Mouse (Mus musculus) forebrain, embryonic 13.5 days (tissue): ENCODE data around the gene Hcar1. TPM values are rescaled to one million over a fixed set of nuclear protein-coding genes. Genes with fewer than 3 reads are reported as not detected.

Experiments used
- ATAC-seq: fragments of 200-750 bp; cut with Nextera tagmentation; 2 replicates; pipeline ENCODE4 v1.8.0; 2017
- H3K27ac ChIP-seq: fragments of 300-500 bp; sonication (generic); 2 replicates; pipeline ENCODE4 v1.5.1; 2015; ENCODE audit warnings: inconsistent platforms, mild to moderate bottlenecking, moderate library complexity
- H3K27me3 ChIP-seq: fragments of 300-500 bp; sonication (generic); 2 replicates; pipeline ENCODE4 v1.6.1; 2015; ENCODE audit warnings: mild to moderate bottlenecking, inconsistent platforms
- H3K36me3 ChIP-seq: fragments of 300-500 bp; sonication (generic); 2 replicates; pipeline ENCODE4 v1.6.1; 2015; ENCODE audit warnings: mild to moderate bottlenecking, inconsistent platforms; ENCODE audit not compliant: poor library complexity, severe bottlenecking
- H3K4me1 ChIP-seq: fragments of 300-500 bp; sonication (generic); 2 replicates; pipeline ENCODE4 v1.6.1; 2015; ENCODE audit warnings: inconsistent platforms
- H3K4me2 ChIP-seq: fragments of 300-500 bp; sonication (generic); 2 replicates; pipeline ENCODE4 v1.6.1; 2015; ENCODE audit warnings: inconsistent platforms, mild to moderate bottlenecking, moderate library complexity
- H3K4me3 ChIP-seq: fragments of 300-500 bp; sonication (generic); 2 replicates; pipeline ENCODE4 v1.5.1; 2015; ENCODE audit warnings: mild to moderate bottlenecking, inconsistent platforms
- H3K9ac ChIP-seq: fragments of 300-500 bp; sonication (generic); 2 replicates; pipeline ENCODE4 v1.6.1; 2015; ENCODE audit warnings: mild to moderate bottlenecking, inconsistent platforms
- H3K9me3 ChIP-seq: fragments of 300-500 bp; sonication (generic); replicated peaks from 2 replicates; pipeline ENCODE4 v1.6.1; 2016; ENCODE audit warnings: inconsistent platforms
- WGBS: fragments of 180-500 bp; shearing (Covaris S2); methylation state at CpG from one replicate; pipeline ENCODE4 v1.1.7; 2015; 5-methylcytosine and 5-hydroxymethylcytosine counted together
- polyA plus RNA-seq: library from polyadenylated mRNA; unstranded; fragments of >200 nt; fragmentation: Nextera tagmentation; extraction: Ambion mirVana; gene quantifications from 2 replicates; pipeline ENCODE4 v1.2.1, GENCODE M21; 2015

Gene Hcar1
- polyA plus RNA-seq, 1 experiment from 2014 or later = 0.13 TPM

DNA sequence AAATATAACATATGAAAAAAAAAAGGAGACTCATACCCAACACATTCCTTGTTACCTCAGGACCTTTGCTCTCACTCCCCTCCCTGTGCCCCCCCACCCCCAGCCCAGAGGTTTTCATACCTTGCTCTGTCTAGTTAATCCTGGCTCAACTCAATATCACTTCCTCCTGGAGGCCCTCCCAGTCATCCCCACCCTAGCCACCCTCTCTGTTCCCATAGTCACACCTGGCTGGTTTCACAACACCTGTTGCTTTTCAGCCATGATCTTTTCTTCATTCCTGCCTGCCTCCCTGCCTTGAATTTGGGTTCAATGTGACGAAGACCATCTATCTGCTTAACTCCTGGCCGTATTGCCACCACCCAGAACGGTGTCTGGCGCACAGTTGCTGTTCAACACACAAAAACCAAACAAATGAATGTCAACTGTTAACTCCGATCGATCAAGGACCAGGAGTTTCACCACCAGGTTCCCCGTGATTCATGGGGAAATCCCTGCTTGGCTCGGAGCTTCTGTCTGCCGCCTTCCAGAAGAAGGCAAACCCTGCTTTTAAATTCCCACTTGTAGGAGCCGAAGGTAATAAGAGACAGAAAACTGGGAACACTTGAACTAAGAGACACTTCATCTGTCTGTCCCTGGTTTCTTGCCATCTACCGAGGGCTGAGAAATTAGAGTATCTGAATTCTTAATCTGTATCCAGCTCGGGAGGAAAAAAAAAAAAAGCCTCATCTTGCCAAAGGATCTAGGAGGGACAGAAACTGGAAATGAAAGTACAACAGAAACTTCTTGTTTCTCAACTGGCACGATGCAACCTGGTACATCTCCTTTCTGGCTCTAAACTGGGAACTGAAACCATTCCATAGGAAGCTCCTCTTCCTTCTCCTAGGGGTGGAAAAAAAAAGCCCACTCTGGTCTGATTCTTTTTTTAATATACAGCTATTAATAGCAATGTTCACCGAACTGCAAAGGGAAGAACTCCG lies 17.2 kb downstream of the Hcar1 start:
- no peaks in the 10 kb centered on the region for H3K4me1 ChIP-seq
- H3K4me2 ChIP-seq = no peak overlapping the region
- no peak overlapping the region for H3K4me3 ChIP-seq
- no peak overlapping the region for H3K9ac ChIP-seq
- WGBS = 89% methylated on average over 15 of the region's 15 CpGs
- no peak overlapping the region for H3K27ac ChIP-seq
- ATAC-seq = no peak
- no peaks in the 10 kb centered on the region for H3K36me3 ChIP-seq
- H3K9me3 ChIP-seq = no peaks in the 10 kb centered on the region
- no peaks in the 10 kb centered on the region for H3K27me3 ChIP-seq

DNA sequence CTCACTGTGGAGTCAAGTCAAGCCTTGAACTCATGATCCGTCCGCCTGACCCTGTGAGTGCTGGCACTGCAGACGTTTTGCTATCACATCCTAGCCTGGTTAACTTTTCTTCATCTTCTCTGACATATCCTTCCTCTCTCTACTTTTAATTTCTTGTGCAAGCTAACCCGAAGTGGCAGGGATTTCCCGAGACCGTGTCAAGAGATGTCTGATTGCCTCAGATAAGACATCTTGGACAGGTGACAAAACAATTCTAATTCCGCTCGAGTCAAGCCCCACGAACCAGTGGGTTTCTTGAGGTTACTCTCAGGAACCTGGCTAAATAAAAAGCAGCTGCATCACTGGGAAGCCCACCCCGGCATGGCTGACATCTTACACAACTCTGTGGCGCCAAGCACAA lies 21.0 kb downstream of the Hcar1 start:
- 88% methylated on average over 11 of the region's 11 CpGs for WGBS
- no peak for ATAC-seq
- no peak overlapping the region for H3K27ac ChIP-seq

DNA sequence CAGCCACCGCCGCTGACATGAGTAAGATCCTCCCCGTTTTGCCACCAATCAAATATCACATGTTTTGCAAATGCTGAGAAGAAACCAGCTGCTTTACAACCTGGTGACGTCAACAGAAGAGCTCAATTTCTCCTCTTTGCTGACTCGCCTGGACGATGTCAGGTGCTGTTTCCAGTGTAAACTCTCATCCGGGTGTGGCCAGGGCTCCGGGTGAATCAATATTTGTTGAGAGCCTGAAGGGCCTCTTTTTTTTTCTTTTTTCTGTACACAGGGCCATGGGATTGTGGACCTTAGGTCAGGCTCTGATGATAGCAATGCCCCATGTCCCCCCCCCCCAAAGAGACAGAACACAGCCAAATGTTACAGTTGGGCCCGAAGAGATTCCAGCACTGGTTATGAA lies 25.3 kb downstream of the Hcar1 start:
- no peaks in the 10 kb centered on the region for H3K9me3 ChIP-seq
- H3K9ac ChIP-seq = no peak overlapping the region
- H3K4me3 ChIP-seq = no peak overlapping the region
- H3K27ac ChIP-seq = no peak overlapping the region
- no peak overlapping the region for H3K4me2 ChIP-seq
- H3K36me3 ChIP-seq = no peaks in the 10 kb centered on the region
- H3K4me1 ChIP-seq = no peaks in the 10 kb centered on the region
- ATAC-seq = no peak
- H3K27me3 ChIP-seq = no peaks in the 10 kb centered on the region
- WGBS = 93% methylated on average over 9 of the region's 9 CpGs

More for the DNA sequence above, 21.0 kb downstream of the Hcar1 start:
- Histone ChIP-seq H3K9me3 (no peaks in the 10 kb centered on the region), H3K4me2 (no peak overlapping the region), H3K9ac (no peak overlapping the region), H3K36me3 (no peaks in the 10 kb centered on the region), H3K27me3 (no peaks in the 10 kb centered on the region), H3K4me1 (no peaks in the 10 kb centered on the region), H3K4me3 (no peak overlapping the region)

DNA sequence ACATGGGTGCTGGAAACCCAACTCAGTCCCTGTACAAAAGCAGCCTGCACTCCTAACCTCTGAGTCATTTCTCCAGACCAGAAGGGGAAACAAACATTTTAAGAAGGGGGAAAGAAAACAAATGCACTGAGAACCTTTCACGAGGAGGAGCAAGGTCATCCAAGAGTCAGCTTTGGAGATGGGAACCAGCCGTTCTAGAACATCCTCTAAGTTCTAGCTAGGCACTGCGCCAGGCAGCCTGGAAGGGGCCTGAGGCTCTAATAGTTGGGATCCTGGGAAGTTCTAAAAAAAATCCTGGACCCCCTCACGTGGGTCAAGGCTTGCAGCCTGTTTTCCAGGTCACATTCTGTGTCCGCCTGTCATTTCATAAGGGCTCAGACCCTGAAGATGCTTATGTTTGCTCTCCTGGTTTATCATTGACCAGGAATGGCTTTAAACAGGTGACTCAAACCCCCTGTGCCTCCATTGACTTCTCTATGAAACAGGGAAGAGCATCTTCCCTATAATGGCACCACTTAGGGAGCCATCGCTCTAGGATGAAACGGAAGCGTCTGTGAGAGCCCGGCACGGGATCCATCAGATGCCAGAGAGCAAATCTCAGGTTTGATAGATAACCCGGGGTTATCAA lies 25.8 kb downstream of the Hcar1 start:
- Histone ChIP-seq H3K9ac (no peak overlapping the region), H3K9me3 (no peaks in the 10 kb centered on the region), H3K4me2 (no peak overlapping the region), H3K27me3 (no peaks in the 10 kb centered on the region), H3K36me3 (no peaks in the 10 kb centered on the region), H3K4me3 (no peak overlapping the region), H3K27ac (no peak overlapping the region), H3K4me1 (no peaks in the 10 kb centered on the region)
- WGBS = 92% methylated on average over 11 of the region's 11 CpGs
- ATAC-seq = no peak

DNA sequence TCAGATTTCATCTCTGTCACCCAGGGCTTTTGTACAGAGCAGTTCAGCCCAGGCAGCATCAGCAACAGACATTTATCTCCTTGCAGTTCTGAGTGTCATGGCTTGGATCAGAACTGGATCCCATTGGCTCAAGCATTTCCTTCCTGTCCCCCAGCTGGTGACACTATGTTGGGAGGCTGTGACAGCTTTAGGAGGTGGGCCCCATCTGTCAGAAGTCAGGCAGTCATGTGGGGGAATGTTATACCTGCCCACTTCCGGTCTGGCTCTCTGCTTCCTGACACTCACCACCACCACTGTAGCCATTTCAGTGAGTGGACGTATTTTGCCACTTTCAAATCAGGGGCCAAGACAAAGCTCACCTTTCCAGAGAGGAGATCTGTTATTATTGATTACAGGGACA lies 28.4 kb downstream of the Hcar1 start:
- no peaks in the 10 kb centered on the region for H3K27me3 ChIP-seq
- no peak overlapping the region for H3K4me2 ChIP-seq
- 65% methylated on average over 2 of the region's 2 CpGs for WGBS
- H3K36me3 ChIP-seq = no peaks in the 10 kb centered on the region
- H3K4me1 ChIP-seq = no peaks in the 10 kb centered on the region
- no peak overlapping the region for H3K4me3 ChIP-seq
- no peaks in the 10 kb centered on the region for H3K9me3 ChIP-seq
- H3K27ac ChIP-seq = no peak overlapping the region
- ATAC-seq = no peak
- no peak overlapping the region for H3K9ac ChIP-seq

DNA sequence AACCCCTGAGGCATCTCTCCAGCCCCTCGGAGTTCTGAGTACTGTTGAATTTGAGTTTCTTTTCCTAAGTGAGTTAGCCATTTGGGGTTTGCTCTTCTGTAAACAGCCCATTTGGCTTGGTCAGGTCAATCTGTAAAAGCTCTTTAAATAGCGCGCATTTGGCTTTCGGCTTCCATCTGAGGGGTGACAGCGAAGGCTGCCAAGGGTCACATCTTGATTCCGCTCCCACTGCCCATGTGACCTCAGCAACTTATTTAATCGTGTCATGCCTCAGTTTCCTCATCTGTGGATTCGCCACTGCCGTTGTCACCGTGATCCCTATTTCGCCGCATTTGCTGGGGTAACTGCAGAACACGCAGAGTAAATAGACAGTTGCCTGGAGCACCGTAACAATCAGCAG lies 35.5 kb downstream of the Hcar1 start:
- WGBS = 95% methylated on average over 14 of the region's 14 CpGs
- Histone ChIP-seq H3K4me3 (no peak overlapping the region), H3K9ac (no peak overlapping the region), H3K27me3 (no peaks in the 10 kb centered on the region), H3K4me1 (no peaks in the 10 kb centered on the region), H3K27ac (no peak overlapping the region), H3K4me2 (no peak overlapping the region), H3K9me3 (no peaks in the 10 kb centered on the region), H3K36me3 (no peaks in the 10 kb centered on the region)
- ATAC-seq = no peak

DNA sequence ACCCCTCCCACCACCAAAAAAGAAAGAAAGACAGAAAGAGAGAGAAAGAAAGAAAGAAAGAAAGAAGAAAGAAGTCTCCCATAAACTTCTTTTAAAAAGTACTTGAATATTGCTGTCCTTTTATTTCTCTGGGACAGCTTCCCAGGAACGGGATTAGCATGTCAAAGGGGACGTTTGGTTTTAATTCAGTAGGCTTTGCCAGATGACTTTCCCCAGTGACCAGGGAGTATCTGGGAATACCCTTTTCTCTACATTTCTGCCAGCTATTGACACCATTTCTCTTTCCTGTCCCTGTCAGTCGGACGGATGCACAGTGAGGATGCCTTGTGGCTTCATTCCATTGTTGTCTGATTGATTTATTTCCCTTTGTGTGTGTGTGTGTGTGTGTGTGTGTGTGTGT lies 36.0 kb downstream of the Hcar1 start:
- Histone ChIP-seq H3K27ac (no peak overlapping the region), H3K4me2 (no peak overlapping the region), H3K9me3 (no peaks in the 10 kb centered on the region), H3K27me3 (no peaks in the 10 kb centered on the region), H3K36me3 (no peaks in the 10 kb centered on the region), H3K4me1 (no peaks in the 10 kb centered on the region), H3K4me3 (no peak overlapping the region), H3K9ac (no peak overlapping the region)
- ATAC-seq = no peak
- 47% methylated on average over 4 of the region's 4 CpGs for WGBS

DNA sequence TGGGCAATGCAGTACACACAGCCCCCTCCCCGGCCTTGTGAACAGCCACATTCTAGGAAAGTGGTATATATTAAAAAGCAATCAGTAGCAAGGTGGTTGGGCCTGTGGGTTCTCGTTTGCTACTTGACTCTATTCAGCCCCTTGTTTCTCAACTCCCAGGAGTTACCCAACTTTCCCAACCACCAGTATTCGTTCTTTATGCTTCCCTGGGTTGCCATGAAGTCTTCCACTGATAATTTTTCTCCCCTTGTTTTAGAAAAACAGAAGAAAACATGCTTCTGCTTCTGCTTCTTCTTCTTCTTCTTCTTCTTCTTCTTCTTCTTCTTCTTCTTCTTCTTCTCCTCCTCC lies 36.9 kb downstream of the Hcar1 start:
- H3K4me2 ChIP-seq = no peak overlapping the region
- no peak overlapping the region for H3K9ac ChIP-seq
- H3K4me1 ChIP-seq = no peaks in the 10 kb centered on the region
- no peak for ATAC-seq
- no peak overlapping the region for H3K27ac ChIP-seq
- no peaks in the 10 kb centered on the region for H3K36me3 ChIP-seq
- 78% methylated on average over 3 of the region's 3 CpGs for WGBS
- no peaks in the 10 kb centered on the region for H3K9me3 ChIP-seq
- no peaks in the 10 kb centered on the region for H3K27me3 ChIP-seq
- no peak overlapping the region for H3K4me3 ChIP-seq

DNA sequence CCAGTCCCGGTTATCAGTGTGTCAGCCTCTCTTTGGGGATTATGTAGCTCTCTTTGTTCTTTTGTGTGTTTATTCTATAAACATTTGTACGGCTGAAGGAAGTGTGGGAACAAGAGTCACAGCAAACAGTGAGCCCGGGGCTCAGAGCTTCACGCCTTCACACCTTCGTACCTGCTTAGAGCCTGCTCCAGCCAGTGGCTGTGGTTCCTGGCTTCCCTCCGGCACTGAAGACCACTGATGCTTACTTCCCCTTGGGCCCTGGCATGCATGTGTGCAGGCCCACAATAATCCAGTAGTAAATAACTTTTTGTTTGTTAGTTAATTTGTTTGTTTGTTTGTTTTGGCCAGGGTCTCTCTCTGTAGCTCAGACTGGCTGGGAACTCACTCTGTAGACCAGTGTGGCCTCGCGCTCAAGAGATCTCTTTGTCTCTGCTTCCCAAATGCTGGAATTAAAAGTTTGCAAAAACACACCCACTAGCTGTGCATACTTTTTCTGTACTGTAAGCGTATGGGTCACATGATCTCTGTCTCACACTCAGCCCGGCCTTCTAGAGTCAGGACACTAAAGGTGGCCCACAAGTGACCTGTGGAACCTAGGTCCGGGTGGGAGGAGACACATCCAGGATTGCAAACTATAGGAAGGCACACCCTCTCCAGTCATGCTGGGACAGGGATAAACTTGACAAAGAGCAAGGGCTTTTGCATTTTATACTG lies 37.4 kb downstream of the Hcar1 start:
- H3K9me3 ChIP-seq = no peaks in the 10 kb centered on the region
- H3K9ac ChIP-seq = no peak overlapping the region
- WGBS = 58% methylated on average over 11 of the region's 11 CpGs
- no peak for ATAC-seq
- H3K4me3 ChIP-seq = no peak overlapping the region
- H3K27ac ChIP-seq = no peak overlapping the region
- H3K36me3 ChIP-seq = no peaks in the 10 kb centered on the region
- H3K4me1 ChIP-seq = no peaks in the 10 kb centered on the region
- no peaks in the 10 kb centered on the region for H3K27me3 ChIP-seq
- no peak overlapping the region for H3K4me2 ChIP-seq

DNA sequence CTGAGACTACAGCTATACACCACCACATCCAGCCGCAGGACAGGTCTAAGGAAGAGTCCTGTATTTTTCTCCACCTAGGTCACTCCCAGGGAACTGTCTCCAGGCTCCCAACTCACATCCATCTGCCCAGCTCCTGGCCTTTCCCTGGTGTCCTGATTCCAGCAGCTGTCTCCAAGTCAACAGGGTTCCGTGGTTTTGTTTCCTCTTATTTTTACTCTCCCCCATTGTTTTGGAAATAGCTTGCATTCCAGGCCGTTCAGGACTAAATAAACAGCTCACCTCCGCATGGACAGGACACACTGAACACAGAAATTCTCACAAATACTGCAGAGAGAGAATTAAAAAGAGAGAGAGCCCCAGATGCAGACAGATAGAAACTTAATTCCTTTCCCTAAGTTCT lies 42.4 kb downstream of the Hcar1 start:
- no peak for ATAC-seq
- Histone ChIP-seq H3K4me1 (no peaks in the 10 kb centered on the region), H3K9me3 (no peaks in the 10 kb centered on the region), H3K9ac (no peak overlapping the region), H3K4me2 (no peak overlapping the region), H3K27ac (no peak overlapping the region), H3K36me3 (no peaks in the 10 kb centered on the region), H3K27me3 (no peaks in the 10 kb centered on the region), H3K4me3 (no peak overlapping the region)
- 51% methylated on average over 4 of the region's 4 CpGs for WGBS

DNA sequence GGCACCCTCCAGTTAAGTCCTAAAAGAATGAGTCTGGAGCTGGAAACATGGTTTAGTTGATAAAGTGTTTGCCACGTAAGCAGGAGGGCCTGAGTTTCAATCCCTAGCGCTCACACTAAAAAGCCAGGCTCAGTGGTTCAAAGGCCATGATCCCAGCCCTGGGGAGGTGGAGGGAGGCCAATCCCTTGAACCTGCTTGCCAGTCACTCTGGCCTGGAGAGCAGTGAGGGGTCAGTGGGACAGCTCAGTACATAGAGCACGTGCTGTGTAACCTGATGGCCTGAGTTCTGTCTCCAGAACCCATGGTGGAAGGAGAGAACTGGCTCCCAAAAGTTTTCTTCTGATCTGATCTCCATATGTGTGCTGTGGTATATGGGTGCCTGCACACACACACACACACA lies 45.0 kb downstream of the Hcar1 start:
- 82% methylated on average over 3 of the region's 3 CpGs for WGBS
- Histone ChIP-seq H3K4me2 (no peak overlapping the region), H3K27me3 (no peaks in the 10 kb centered on the region), H3K9me3 (no peaks in the 10 kb centered on the region), H3K36me3 (no peaks in the 10 kb centered on the region), H3K4me3 (no peak overlapping the region), H3K4me1 (no peaks in the 10 kb centered on the region), H3K27ac (no peak overlapping the region), H3K9ac (no peak overlapping the region)
- ATAC-seq = no peak

DNA sequence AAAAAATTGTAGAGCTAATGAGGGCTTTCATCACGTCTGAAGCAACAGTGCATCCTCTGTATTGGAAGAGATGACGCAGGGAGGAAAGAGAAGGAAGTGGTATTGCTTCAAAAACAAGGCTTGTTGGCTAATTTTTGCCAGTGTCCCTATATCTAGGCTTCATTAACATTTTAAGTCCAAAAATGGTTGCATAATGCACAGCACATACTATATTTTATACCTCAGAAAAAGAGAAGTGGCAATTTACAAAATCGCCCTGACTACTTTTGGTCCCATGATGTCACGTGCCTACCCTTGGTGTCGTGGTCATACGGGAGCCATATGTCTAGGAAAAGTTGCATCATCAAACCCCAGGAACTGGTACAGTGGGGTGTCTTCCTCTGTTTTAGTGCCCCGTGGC lies 47.5 kb downstream of the Hcar1 start:
- Histone ChIP-seq H3K4me1 (no peaks in the 10 kb centered on the region), H3K9ac (no peak overlapping the region)

More for the DNA sequence above, 47.5 kb downstream of the Hcar1 start:
- H3K4me2 ChIP-seq = no peak overlapping the region
- no peak overlapping the region for H3K27ac ChIP-seq
- ATAC-seq = no peak
- no peaks in the 10 kb centered on the region for H3K9me3 ChIP-seq
- no peaks in the 10 kb centered on the region for H3K27me3 ChIP-seq
- no peaks in the 10 kb centered on the region for H3K36me3 ChIP-seq
- WGBS = 94% methylated on average over 7 of the region's 7 CpGs
- no peak overlapping the region for H3K4me3 ChIP-seq
